Mouse (Mus musculus): ENCODE results near the gene Trem2. TPM values are rescaled to one million over a fixed set of nuclear protein-coding genes. Genes with fewer than 3 reads are reported as not detected.

Trem2 gene
- polyA plus RNA-seq, 1 experiment, result not detected

- Histone ChIP-seq H3K36me3 (ENCODE audit: control insufficient read depth, insufficient read depth, low read length, poor library complexity, severe bottlenecking) (no peaks in the 10 kb centered on the region), H3K9ac (ENCODE audit: low read depth, poor library complexity, severe bottlenecking) (no peak overlapping the region), H3K27me3 (ENCODE audit: control insufficient read depth, insufficient read depth, low read length, poor library complexity, severe bottlenecking) (no peaks in the 10 kb centered on the region), H3K4me3 (ENCODE audit: low read depth, low read length) (no peak overlapping the region), H3K9me3 (replicated peaks; ENCODE audit: control insufficient read depth, insufficient read depth, low read length, poor library complexity, severe bottlenecking) (peaks cover 6% of the 10 kb centered on the region; the same call in 1 of the 2 replicates), H3K4me1 (ENCODE audit: control insufficient read depth, insufficient read depth, low read length) (no peaks in the 10 kb centered on the region), H3K27ac (ENCODE audit: insufficient read depth, low read length) (no peak overlapping the region)
- no peak for TF ChIP-seq CTCF (IDR thresholded peaks at IDR 0.05; ENCODE audit: low read depth, low read length)
- no peak for TF ChIP-seq POLR2A (IDR thresholded peaks at IDR 0.05; ENCODE audit: insufficient read depth, low read length)
- no peak for TF ChIP-seq EP300 (IDR thresholded peaks at IDR 0.05; ENCODE audit: insufficient read depth, low read depth, low read length)
Measured at GRCm38 (mm10) chr17:48372987-48373386, 26.8 kb downstream of the Trem2 start.

GRCm38 (mm10) chr17:48376102-48376501, 29.9 kb downstream of the Trem2 start:
- H3K27ac ChIP-seq (ENCODE audit: insufficient read depth, low read length), result no peak overlapping the region
- H3K9me3 ChIP-seq (replicated peaks; ENCODE audit: control insufficient read depth, insufficient read depth, low read length, poor library complexity, severe bottlenecking), result peaks cover 6% of the 10 kb centered on the region; the same call in 1 of the 2 replicates
- no peaks in the 10 kb centered on the region for H3K36me3 ChIP-seq (ENCODE audit: control insufficient read depth, insufficient read depth, low read length, poor library complexity, severe bottlenecking)

DNA sequence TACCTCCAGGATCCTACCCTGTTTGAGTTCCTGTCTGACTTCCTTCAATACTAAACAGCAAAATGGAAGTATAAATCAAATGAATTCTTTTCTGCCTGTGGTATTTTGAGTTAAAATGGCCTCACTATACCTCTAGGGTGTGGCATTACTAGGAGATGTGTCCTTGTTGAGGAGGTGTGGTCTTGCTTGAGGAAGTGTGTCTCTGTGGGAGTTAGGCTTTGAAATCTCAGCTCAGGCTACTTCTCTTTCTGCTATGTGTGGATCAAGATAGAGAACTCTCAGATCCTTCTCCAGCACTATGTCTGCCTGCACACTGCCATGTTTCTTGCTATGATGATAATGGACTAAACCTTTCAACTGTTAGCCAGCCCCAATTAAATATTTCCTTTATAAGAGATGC, 32.8 kb downstream of the Trem2 start:
- no peaks in the 10 kb centered on the region for H3K9me3 ChIP-seq (replicated peaks; ENCODE audit: control insufficient read depth, insufficient read depth, low read length, poor library complexity, severe bottlenecking)
- no peak overlapping the region for H3K9ac ChIP-seq (ENCODE audit: low read depth, poor library complexity, severe bottlenecking)
- H3K27me3 ChIP-seq (ENCODE audit: control insufficient read depth, insufficient read depth, low read length, poor library complexity, severe bottlenecking), result no peaks in the 10 kb centered on the region
- no peak overlapping the region for H3K27ac ChIP-seq (ENCODE audit: insufficient read depth, low read length)
- no peaks in the 10 kb centered on the region for H3K36me3 ChIP-seq (ENCODE audit: control insufficient read depth, insufficient read depth, low read length, poor library complexity, severe bottlenecking)
- no peak overlapping the region for H3K4me3 ChIP-seq (ENCODE audit: low read depth, low read length)
- H3K4me1 ChIP-seq (ENCODE audit: control insufficient read depth, insufficient read depth, low read length), result no peaks in the 10 kb centered on the region
- no peak for TF ChIP-seq EP300 (IDR thresholded peaks at IDR 0.05; ENCODE audit: insufficient read depth, low read depth, low read length)
- TF ChIP-seq POLR2A (IDR thresholded peaks at IDR 0.05; ENCODE audit: insufficient read depth, low read length), result no peak
- TF ChIP-seq CTCF (IDR thresholded peaks at IDR 0.05; ENCODE audit: low read depth, low read length), result no peak

More at GRCm38 (mm10) chr17:48376102-48376501, 29.9 kb downstream of the Trem2 start:
- TF ChIP-seq EP300 (IDR thresholded peaks at IDR 0.05; ENCODE audit: insufficient read depth, low read depth, low read length) (no peak), POLR2A (IDR thresholded peaks at IDR 0.05; ENCODE audit: insufficient read depth, low read length) (no peak)
- Histone ChIP-seq H3K9ac (ENCODE audit: low read depth, poor library complexity, severe bottlenecking) (no peak overlapping the region), H3K27me3 (ENCODE audit: control insufficient read depth, insufficient read depth, low read length, poor library complexity, severe bottlenecking) (no peaks in the 10 kb centered on the region), H3K4me1 (ENCODE audit: control insufficient read depth, insufficient read depth, low read length) (no peaks in the 10 kb centered on the region), H3K4me3 (ENCODE audit: low read depth, low read length) (no peak overlapping the region)

DNA sequence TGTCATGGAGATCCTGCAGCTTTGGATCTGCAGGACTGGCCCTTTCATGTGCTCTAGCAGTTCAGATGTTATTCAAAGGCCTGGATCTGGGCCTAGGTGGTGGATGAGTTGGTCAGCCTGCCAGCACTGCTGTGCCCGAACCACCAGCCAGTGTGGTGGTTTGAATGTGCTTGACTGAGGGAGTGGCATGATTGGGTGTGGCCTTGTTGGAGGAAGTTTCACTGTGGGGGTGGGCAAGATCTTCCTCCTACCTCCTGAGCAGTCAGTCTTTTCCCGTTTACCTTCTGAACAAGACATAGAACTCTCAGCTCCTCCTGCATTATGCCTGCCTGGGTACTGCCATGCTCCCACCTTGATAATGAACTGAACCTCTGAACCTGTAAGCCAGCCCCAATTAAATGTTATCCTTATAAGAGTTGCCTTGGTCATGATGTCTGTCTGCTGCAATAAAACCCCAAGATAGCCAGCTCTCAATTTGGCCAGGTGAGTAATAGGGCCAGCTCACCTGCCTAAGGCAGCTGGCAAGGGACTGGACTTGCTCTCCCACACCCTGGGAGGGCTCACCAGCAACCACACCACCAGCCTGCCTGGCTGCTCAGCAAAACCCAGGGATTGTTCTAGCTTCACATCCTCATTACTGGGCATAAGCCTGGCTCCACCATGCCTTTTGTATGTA, 39.7 kb downstream of the Trem2 start:
- Histone ChIP-seq H3K27ac (ENCODE audit: insufficient read depth, low read length) (no peak overlapping the region), H3K9me3 (replicated peaks; ENCODE audit: control insufficient read depth, insufficient read depth, low read length, poor library complexity, severe bottlenecking) (no peaks in the 10 kb centered on the region), H3K4me1 (ENCODE audit: control insufficient read depth, insufficient read depth, low read length) (no peaks in the 10 kb centered on the region), H3K27me3 (ENCODE audit: control insufficient read depth, insufficient read depth, low read length, poor library complexity, severe bottlenecking) (no peaks in the 10 kb centered on the region), H3K4me3 (ENCODE audit: low read depth, low read length) (no peak overlapping the region), H3K36me3 (ENCODE audit: control insufficient read depth, insufficient read depth, low read length, poor library complexity, severe bottlenecking) (peaks cover 36% of the 10 kb centered on the region), H3K9ac (ENCODE audit: low read depth, poor library complexity, severe bottlenecking) (no peak overlapping the region)
- TF ChIP-seq EP300 (IDR thresholded peaks at IDR 0.05; ENCODE audit: insufficient read depth, low read depth, low read length) (no peak), POLR2A (IDR thresholded peaks at IDR 0.05; ENCODE audit: insufficient read depth, low read length) (no peak), CTCF (IDR thresholded peaks at IDR 0.05; ENCODE audit: low read depth, low read length) (no peak)

GRCm38 (mm10) chr17:48388666-48389065, 42.5 kb downstream of the Trem2 start:
- Histone ChIP-seq H3K36me3 (ENCODE audit: control insufficient read depth, insufficient read depth, low read length, poor library complexity, severe bottlenecking) (peaks cover 62% of the 10 kb centered on the region), H3K4me1 (ENCODE audit: control insufficient read depth, insufficient read depth, low read length) (no peaks in the 10 kb centered on the region), H3K27ac (ENCODE audit: insufficient read depth, low read length) (no peak overlapping the region), H3K9me3 (replicated peaks; ENCODE audit: control insufficient read depth, insufficient read depth, low read length, poor library complexity, severe bottlenecking) (no peaks in the 10 kb centered on the region), H3K9ac (ENCODE audit: low read depth, poor library complexity, severe bottlenecking) (no peak overlapping the region), H3K4me3 (ENCODE audit: low read depth, low read length) (no peak overlapping the region), H3K27me3 (ENCODE audit: control insufficient read depth, insufficient read depth, low read length, poor library complexity, severe bottlenecking) (no peaks in the 10 kb centered on the region)
- no peak for TF ChIP-seq EP300 (IDR thresholded peaks at IDR 0.05; ENCODE audit: insufficient read depth, low read depth, low read length)
- TF ChIP-seq POLR2A (IDR thresholded peaks at IDR 0.05; ENCODE audit: insufficient read depth, low read length), result no peak
- no peak for TF ChIP-seq CTCF (IDR thresholded peaks at IDR 0.05; ENCODE audit: low read depth, low read length)

DNA sequence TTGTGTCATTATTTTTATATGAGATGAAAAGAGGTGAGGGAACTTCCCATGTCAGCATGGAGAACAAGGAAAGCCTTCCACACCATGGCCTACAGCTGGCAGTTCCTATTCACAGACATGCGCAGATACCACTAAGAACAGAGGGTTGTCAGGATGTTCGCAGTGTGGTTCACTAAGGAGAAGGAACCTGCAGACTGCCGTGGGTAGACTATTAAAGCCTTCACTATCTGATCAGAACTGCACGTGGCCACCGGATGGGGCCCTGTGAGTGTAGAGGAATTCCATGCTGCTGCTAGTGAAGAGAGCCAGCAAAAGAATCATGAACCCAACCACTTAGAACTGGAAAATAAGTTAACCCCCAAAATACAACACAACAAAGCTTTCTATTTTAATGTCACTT, 43.2 kb downstream of the Trem2 start:
- Histone ChIP-seq H3K36me3 (ENCODE audit: control insufficient read depth, insufficient read depth, low read length, poor library complexity, severe bottlenecking) (peaks cover 68% of the 10 kb centered on the region), H3K4me1 (ENCODE audit: control insufficient read depth, insufficient read depth, low read length) (no peaks in the 10 kb centered on the region), H3K4me3 (ENCODE audit: low read depth, low read length) (no peak overlapping the region), H3K9ac (ENCODE audit: low read depth, poor library complexity, severe bottlenecking) (no peak overlapping the region), H3K9me3 (replicated peaks; ENCODE audit: control insufficient read depth, insufficient read depth, low read length, poor library complexity, severe bottlenecking) (no peaks in the 10 kb centered on the region), H3K27ac (ENCODE audit: insufficient read depth, low read length) (no peak overlapping the region), H3K27me3 (ENCODE audit: control insufficient read depth, insufficient read depth, low read length, poor library complexity, severe bottlenecking) (no peaks in the 10 kb centered on the region)
- TF ChIP-seq POLR2A (IDR thresholded peaks at IDR 0.05; ENCODE audit: insufficient read depth, low read length), result no peak
- TF ChIP-seq EP300 (IDR thresholded peaks at IDR 0.05; ENCODE audit: insufficient read depth, low read depth, low read length), result no peak
